8 mouse cellular contexts compared by ENCODE assay signal in the genomic region with DNA sequence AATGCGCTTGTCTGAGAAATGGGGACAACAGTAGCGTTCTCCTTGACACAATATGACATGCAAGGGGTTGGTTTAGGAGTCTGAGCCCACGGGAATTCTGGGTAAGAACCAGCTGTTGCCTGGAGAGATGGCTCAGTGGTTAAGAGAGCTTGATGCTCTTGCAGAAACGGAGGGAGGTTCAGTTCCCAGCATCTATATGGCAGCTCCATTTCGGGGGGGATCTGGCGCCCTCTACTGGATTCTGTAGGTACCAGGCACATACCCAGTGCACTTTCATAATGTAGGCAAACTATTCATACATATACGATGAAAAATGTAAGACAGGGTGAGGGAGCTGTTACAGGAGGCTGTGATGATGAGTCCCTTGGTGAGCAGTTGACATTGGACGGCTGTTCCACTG.
DNase-seq lines count a peak whose midpoint lies in the region; ATAC-seq and TF ChIP-seq lines count a peak whose summit lies in the region.

No protein-coding gene starts in this region.

- H3K9ac ChIP-seq in embryonic facial prominence, embryonic 11.5 days (replicated peaks; ENCODE audit: low read length) = no peak overlapping the region
- no peak overlapping the region for H3K9ac ChIP-seq in kidney, postnatal 0 days (ENCODE audit: low read depth, low read length)
- H3K9ac ChIP-seq in lung, embryonic 16.5 days (ENCODE audit: low read length) = no peak overlapping the region

- TF ChIP-seq CTCF in bone marrow, adult 2 months (IDR thresholded peaks at IDR 0.05; ENCODE audit: control insufficient read depth, insufficient read depth, low read length) = peak; percentile 76
- peak; percentile 75 for TF ChIP-seq CTCF in kidney, postnatal 0 days (IDR thresholded peaks at IDR 0.05; ENCODE audit: low read depth)

- no peak overlapping the region for H3K4me2 ChIP-seq in embryonic facial prominence, embryonic 11.5 days (ENCODE audit: low read depth, low read length)
- H3K4me2 ChIP-seq in kidney, postnatal 0 days (ENCODE audit: low read length) = no peak overlapping the region
- no peak overlapping the region for H3K4me2 ChIP-seq in lung, embryonic 16.5 days (ENCODE audit: low read depth, low read length)

- DNase-seq in gastrocnemius, adult 18-20 months (ENCODE audit: low spot score) = peak; percentile 53
- no peak for DNase-seq in gastrocnemius, postnatal 25 days
- DNase-seq in CD4-positive helper T cell, adult 2 months (ENCODE audit: low read depth, low spot score) = peak; percentile 72
- peak; percentile 63 for DNase-seq in embryonic facial prominence, embryonic 11.5 days (ENCODE audit: low spot score)
- peak; percentile 58 for DNase-seq in kidney, postnatal 0 days (ENCODE audit: low spot score)
- DNase-seq in right cerebral cortex, postnatal 25 days = peak; percentile 34

- ATAC-seq in embryonic facial prominence, embryonic 11.5 days (replicated peaks; ENCODE audit: insufficient number of reproducible peaks, low FRiP score, low TSS enrichment, low read depth) = no peak
- ATAC-seq in kidney, postnatal 0 days (replicated peaks; ENCODE audit: low FRiP score, low read depth) = no peak
- ATAC-seq in lung, embryonic 16.5 days (ENCODE audit: low read depth) = peak; percentile 49; the same call in 1 of the 2 replicates

- TF ChIP-seq POLR2A in bone marrow, adult 2 months (IDR thresholded peaks at IDR 0.05; ENCODE audit: borderline replicate concordance, control insufficient read depth, low read depth, low read length) = no peak

- peaks cover 4% of the 10 kb centered on the region; the same call in 1 of the 2 replicates for H3K4me1 ChIP-seq in bone marrow, adult 2 months (ENCODE audit: control insufficient read depth, insufficient read depth, low read length)
- no peaks in the 10 kb centered on the region for H3K4me1 ChIP-seq in embryonic facial prominence, embryonic 11.5 days (ENCODE audit: control insufficient read depth, insufficient read depth, low read length)
- H3K4me1 ChIP-seq in kidney, postnatal 0 days (replicated peaks; ENCODE audit: insufficient read depth, low read length) = no peaks in the 10 kb centered on the region
- 0 out of 2 replicates have a peak, but pooled peaks cover 2% of the 10 kb centered on the region for H3K4me1 ChIP-seq in lung, embryonic 16.5 days (replicated peaks; ENCODE audit: control insufficient read depth, insufficient read depth, low read length)

- no peaks in the 10 kb centered on the region for H3K9me3 ChIP-seq in embryonic facial prominence, embryonic 11.5 days (replicated peaks; ENCODE audit: control insufficient read depth, low read length)
- H3K9me3 ChIP-seq in kidney, postnatal 0 days (replicated peaks; ENCODE audit: low read length) = no peaks in the 10 kb centered on the region
- H3K9me3 ChIP-seq in lung, embryonic 16.5 days (ENCODE audit: control insufficient read depth, low read length) = no peaks in the 10 kb centered on the region

- no peaks in the 10 kb centered on the region for H3K27me3 ChIP-seq in embryonic facial prominence, embryonic 11.5 days (ENCODE audit: control insufficient read depth, insufficient read depth, low read length)
- no peaks in the 10 kb centered on the region for H3K27me3 ChIP-seq in kidney, postnatal 0 days (ENCODE audit: insufficient read depth, low read length)
- H3K27me3 ChIP-seq in lung, embryonic 16.5 days (ENCODE audit: control insufficient read depth, insufficient read depth, low read depth, low read length) = no peaks in the 10 kb centered on the region

- H3K36me3 ChIP-seq in embryonic facial prominence, embryonic 11.5 days (replicated peaks; ENCODE audit: control insufficient read depth, insufficient read depth, low read depth, low read length) = no peaks in the 10 kb centered on the region
- no peaks in the 10 kb centered on the region for H3K36me3 ChIP-seq in kidney, postnatal 0 days (ENCODE audit: insufficient read depth, low read length)
- H3K36me3 ChIP-seq in lung, embryonic 16.5 days (ENCODE audit: control insufficient read depth, insufficient read depth, low read length) = no peaks in the 10 kb centered on the region

- H3K27ac ChIP-seq in bone marrow, adult 2 months (ENCODE audit: control insufficient read depth, insufficient read depth, low read depth, low read length, poor library complexity) = no peak overlapping the region
- no peak overlapping the region for H3K27ac ChIP-seq in embryonic facial prominence, embryonic 11.5 days (replicated peaks; ENCODE audit: low read depth, low read length)
- no peak overlapping the region for H3K27ac ChIP-seq in kidney, postnatal 0 days
- H3K27ac ChIP-seq in lung, embryonic 16.5 days (ENCODE audit: low read length) = no peak overlapping the region

- H3K4me3 ChIP-seq in bone marrow, adult 2 months (replicated peaks; ENCODE audit: control insufficient read depth, low read depth, low read length) = no peak overlapping the region
- no peak overlapping the region for H3K4me3 ChIP-seq in embryonic facial prominence, embryonic 11.5 days (ENCODE audit: low read depth, low read length)
- H3K4me3 ChIP-seq in kidney, postnatal 0 days (replicated peaks; ENCODE audit: low read depth, low read length) = no peak overlapping the region
- H3K4me3 ChIP-seq in lung, embryonic 16.5 days (ENCODE audit: low read length) = no peak overlapping the region

- WGBS in bone marrow, adult 2 months = 37% methylated on average over 8 of the region's 8 CpGs
- WGBS in embryonic facial prominence, embryonic 11.5 days = 34% methylated on average over 8 of the region's 8 CpGs
- 36% methylated on average over 8 of the region's 8 CpGs for WGBS in kidney, postnatal 0 days
- 30% methylated on average over 8 of the region's 8 CpGs for WGBS in lung, embryonic 16.5 days
